Mouse (Mus musculus) thymus, postnatal 10 days (tissue): ENCODE data around the gene Cog8.

Experiments used
- DNase-seq, 2 experiments: peaks; one replicate each; pipeline ENCODE4 v3.0.0; 2021; ENCODE audit warnings: low spot score in 2 of 2

The Cog8 gene

DNA sequence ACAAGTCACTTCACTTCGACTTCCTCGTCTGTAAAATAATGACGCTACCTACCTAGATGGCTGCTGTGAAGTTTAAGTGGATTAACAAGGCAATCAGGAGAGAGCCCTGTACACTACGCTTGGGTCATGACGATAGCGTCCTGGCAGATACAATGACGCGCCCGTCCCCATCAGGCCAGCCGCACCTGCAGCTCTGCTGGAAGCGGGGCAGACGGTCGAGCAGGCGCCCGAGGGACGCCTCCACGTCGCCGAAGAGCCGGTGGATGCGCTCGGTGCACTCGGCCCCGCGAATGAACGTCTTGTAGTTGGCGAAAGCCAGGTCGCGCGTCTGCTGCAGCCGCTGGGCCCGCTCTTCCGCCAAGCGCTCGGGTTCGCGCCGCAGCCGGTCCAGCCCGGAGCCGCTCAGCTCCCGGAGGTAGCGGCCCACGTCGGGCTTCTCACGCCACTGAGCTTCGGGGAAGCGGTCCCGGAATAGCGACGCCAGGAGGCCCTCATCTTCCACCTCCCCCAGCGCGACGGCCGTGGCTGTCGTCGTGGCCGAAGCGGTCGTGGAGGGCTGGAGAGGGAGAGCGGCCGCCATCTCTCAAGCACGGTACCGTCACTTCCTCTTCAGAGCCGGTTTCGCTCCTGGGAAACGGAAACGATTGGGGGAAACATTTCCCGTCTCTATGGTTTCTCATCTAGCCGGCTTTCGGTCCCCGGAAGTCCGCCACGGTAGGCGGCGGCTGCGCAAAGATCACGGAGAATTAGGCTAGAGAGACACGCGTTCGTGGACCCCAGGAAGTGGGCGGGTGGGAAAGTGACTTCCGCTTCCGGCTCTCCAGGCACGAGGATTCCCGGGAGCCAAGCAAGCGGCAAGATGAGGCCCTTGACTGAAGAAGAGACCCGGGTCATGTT, at the start of gene Cog8, which contains the start of gene Nip7:
Gene Cog8, minus strand, starts transcription at position 614 of the 897 bp plus-strand sequence.
Gene Nip7, plus strand, starts transcription at position 802 of the 897 bp plus-strand sequence.
- DNase-seq: peak; percentile 89 to 90

DNA sequence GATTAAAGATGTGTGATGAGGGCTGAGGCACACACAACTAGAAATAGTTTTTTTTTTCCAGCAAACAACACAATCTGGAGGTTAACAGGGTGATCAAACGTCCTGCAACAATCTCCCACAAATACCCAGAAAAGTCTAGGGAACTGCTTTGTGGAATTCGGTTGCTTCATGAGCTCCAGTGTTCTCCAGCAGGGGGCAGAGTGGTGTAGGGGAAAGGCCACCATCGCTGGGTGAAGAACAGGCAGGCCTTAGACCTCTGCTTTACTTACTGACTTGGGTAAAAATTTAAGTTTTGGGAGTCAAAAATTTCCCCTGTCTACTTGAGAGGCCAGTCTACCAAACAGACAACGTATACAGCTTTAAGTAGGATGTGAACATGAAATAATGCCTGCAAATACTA, 48.1 kb upstream of the Cog8 start:
- peak; percentile 38 to 83 for DNase-seq

DNA sequence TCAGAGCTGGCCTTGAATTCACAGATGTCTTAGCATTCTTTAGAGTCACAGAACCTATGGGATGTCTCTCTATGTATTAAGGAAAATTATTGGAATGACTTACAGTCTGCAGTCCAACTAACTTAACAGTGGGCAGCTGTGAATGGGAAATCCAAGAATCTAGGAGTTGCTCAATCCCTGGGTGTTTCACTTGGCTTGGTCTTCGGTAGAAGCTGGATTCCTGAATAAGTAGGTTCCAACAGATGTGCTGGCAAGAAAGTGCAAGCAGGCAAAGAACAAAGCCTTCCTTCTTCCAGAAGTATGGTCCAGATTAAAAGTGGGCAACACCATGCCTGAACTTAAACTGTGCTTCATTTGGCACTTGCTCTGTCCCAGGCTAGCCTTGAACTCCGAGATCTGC, 44.1 kb upstream of the Cog8 start:
- DNase-seq: no peak

DNA sequence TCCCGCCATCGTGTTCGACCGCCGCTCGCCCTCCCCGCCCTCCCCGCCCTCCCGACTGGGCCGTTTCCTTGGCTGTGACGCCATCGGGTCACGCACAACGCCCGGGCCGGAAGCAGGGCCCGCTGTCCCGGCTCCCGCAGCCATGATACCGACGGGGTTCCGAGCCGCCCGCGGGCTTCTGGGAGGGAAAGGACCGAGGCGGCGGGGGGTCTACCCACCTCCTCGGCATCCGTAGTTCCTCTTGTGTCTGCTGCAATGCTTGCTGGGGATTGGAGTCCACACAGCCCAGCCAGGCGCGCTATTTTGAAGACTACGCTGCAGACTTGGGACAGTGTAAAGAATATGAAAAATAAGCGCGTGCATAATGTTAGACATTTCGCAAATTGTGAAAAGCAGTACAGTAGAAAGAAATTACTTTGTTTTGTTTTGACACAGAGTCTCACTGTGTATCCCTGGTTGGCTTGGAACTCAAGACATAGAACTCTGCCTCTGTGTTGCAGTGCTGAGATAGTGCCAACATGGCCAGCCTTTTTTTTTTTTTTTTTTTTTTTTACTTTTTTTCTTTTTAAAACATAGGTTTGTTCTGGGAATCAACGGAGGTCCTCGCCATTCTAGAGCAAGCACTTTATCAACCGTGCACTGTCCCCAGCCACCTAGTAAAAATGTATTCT, 40.0 kb upstream of the Cog8 start, which contains the start of gene Terf2:
Gene Terf2, minus strand, starts transcription at position 182 of the 671 bp plus-strand sequence.
- DNase-seq: peak; percentile 88 to 90

DNA sequence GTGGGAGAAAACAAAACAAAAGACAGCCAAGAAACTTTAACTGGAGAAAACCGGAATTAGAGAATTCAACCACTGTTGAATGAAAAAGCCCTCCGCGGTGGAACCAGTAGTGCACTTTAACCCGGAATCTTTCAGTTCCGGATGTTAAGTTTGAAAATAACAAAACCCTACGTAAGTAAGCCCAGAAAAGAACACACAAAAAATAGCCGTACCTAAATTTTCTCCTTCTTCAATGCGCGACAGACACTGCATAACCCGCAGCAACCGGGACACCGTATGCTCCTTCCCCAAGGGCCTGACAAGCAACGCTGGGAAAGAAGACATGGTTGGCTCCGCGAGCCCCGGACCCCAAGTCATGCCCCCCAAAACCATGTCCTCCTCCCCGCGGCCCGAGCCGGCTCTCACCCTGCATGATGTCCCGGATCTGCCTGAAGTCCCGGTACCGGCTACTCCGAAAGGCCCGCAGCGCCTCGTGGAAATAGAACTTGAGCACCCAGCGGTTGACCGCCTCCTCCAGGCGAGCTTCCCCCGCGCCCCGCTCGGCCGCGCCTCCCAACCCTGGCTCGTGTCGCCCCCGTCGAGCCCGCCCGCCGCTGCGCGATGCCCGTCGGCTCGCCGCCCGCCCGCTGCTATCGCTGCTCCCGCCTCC, 39.4 kb upstream of the Cog8 start:
- peak in 1 of 2 experiments; percentile 18 for DNase-seq

DNA sequence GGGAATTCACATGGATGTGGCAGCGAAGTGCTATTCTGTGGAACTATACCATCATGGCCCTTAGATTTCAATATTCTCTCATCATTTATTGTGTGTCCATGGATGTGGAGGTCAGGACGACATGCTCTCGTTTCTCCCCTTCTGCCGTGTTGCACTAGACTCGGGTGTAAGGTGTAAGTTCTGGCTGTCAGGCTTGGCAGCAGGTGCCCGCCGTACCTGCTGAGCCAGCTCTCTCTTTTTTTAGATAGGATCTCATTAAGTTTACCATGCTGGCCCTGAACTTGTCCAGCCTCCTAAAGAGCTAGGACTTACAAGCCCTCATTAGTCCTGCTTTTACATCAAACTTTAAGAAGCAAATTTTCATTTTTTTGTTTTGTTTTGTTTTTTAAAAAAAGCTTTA, 34.0 kb upstream of the Cog8 start:
- no peak for DNase-seq

DNA sequence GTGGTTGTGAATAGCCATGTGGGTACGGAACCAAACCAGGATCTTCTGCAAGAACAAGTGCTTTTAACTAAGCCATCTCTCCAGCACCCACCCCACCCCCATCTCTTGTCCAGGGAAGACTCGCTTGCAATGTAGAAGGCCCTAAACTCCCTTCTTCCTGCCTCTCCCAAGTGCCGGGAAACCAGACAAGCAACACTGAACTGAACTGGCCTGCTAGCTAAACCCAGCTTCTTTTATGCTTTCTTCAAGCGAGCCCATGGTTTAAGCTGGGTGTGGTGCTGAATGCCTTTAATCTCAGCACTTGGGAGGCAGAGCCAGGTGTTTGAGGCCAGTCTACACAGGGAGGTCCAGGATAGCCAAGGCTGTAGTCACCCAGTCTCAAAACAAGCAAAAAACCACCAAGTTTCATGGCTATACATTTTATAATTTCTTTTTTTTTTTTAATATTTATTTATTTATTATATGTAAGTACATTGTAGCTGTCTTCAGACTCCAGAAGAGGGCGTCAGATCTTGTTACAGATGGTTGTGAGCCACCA, 32.1 kb upstream of the Cog8 start:
- DNase-seq: no peak

DNA sequence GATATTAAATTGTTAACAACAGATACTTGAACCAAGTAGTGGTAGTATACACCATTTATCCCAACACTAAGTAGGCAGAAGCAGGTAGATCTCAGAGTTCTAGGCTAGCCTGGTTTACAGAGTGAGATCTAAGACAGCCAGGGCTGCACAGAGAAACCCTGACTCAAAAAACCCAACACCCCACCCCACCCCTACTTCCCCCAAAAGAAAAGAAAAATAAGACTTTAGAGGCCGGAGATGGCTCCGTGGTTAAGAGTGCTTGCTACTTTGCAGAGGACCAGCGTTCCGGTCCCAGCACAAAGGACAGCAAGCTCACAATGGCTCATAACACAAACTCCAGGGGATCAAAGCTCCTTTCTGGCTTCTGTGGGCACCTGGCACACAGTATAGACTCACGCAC, 29.5 kb upstream of the Cog8 start:
- DNase-seq: no peak

DNA sequence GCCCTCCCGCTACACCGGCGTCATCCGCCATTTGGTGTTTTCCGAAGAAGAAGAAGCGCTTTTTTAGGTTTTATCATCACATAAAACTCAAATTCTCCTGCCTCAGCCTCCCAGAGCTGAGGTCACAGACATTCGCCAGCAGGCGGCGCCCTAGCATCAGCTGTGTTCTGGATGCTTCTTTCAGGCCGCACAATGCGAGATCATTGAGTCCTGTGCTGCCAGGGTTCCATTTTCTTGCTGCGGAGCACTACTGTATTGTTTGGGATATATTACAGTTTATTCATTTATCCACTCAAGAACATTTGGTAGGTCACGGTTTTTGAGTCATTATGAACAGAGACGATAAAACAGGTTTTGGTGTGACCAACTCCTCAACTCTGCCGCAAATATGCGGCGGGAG, 28.9 kb upstream of the Cog8 start:
- DNase-seq: peak in 1 of 2 experiments; percentile 23

DNA sequence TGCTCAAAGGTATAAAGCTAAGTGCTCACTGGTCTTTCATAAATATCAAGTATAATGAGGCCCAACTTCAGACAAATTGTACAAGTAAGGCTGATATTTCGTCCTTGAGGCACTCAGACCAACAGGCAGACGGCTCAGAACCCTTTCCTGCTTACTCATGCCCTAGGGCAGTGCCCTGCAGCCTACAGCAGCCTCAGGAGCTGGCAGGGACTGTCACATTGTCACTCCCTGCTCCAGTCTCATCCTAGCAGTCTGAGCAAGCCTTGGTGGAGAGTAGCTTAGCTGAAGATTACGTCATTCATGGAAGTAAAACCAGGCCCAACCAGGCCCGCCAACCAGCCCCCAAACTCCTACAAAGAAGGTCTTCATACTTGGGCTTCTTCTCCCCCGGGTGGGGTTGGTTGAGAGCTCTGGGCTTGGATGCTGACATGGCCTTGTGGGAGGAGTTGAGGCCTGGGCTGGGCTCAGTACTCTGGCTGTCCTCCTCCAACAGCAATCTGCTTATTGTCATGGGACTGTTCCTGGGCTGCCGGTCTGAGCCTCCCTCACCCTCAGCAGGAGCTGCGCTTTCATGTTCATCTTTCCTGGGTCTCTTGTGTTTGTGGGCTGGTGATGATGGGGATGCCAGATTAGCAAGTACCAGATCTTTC, 19.9 kb upstream of the Cog8 start:
- no peak for DNase-seq

DNA sequence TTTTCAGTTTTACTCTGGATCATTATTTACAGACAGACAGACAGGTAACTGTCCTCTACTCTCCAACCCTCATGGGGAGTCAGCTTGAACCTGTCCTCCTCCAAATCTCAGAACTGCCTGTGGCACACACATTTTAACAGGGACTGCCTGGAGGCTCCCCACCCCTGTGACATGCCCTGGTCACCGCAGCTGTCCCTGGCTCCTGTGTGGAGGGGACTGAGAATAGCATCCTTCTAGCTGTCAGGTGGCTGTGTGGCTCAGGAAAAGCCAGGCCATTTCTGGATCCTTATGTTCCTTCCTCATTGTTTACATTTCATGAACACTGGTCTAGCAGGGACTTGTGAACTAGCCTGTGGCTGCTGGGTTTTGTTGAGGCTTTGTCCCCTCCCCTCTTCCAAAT, 17.6 kb upstream of the Cog8 start:
- no peak for DNase-seq

DNA sequence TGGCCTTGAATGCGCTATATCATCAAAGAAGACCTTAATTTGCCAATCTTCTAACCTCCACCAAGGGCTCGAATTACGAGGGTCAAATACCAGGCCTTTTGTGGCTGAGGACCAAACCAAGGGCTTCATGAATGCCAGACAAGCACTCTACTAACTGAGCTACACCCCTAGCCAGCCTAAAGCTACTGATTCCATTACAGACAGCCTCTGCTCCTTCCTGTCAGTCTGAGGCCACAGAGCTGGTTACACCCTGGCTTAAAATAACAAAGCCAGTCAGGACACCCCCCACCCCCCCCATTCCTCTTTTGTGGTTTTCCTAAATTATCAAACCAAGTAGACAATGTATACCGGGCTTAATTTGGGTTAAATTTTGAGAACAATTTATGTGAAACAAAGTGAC, 17.2 kb upstream of the Cog8 start:
- no peak for DNase-seq

DNA sequence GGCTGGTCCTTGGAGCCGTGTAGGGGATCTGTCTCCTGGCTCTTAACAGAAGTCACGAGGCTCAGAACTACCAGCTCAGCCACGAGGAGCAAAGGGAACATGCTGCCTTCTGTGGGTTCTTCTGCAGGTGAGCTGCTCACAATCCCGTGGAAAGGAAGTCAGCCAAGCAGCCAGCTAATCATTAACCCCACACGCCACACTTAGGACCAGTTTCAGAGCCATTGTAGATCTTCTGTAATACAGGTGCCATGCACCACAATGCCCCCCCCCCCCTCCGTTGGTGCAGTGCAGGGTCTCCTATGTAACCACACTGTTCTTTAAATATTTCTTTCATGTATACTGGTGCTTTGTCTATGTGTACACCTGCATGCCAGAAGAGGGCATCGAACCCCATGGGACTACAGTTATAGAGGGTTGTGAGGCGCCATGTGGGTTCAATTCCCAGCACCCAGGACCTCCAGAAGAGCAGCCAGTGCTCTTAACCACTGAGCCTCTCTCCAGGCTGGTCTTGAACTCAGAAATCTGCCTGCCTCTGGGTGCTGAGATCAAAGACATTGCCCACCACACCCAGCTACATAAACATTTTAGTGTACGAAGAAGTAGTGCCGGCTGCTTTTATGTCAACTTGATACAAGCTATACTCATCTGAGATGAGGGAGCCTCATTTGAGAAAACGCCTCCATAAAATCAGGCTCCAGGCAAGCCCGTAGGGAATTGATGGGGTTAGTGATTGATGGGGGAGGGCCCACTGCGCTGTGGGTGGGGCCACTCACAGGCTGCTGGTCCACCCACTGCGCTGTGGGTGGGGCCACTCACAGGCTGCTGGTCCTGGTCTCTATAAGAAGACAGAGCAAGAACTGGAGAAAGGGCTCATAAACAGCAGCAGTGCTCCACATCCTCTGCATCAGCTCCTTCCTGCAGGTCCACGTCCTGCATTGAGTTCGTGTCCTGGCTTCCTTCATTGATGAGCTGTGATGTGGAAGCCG, 9.3 kb upstream of the Cog8 start, which contains the start of gene Tmed6:
Gene Tmed6, minus strand, starts transcription at position 134 of the 986 bp plus-strand sequence.
- no peak for DNase-seq

DNA sequence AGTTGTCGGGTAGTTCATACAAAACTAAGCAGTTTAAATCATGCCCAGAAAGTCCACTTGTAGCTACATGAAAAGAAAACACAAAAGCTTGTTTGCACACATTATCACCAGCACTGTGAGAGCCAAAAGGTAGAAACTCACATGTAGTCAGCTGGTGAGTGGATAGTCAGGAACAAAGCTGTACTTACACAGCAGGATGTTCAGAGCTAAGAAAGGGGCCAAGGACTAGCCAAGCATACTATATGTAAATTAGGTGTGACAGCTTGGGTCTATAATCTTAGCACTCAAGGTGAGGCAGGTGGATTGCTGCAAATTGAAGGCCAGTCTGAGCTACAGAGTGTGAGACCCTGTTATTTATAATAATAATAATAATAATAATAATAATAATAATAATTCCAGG, 6.1 kb upstream of the Cog8 start:
- DNase-seq: no peak

DNA sequence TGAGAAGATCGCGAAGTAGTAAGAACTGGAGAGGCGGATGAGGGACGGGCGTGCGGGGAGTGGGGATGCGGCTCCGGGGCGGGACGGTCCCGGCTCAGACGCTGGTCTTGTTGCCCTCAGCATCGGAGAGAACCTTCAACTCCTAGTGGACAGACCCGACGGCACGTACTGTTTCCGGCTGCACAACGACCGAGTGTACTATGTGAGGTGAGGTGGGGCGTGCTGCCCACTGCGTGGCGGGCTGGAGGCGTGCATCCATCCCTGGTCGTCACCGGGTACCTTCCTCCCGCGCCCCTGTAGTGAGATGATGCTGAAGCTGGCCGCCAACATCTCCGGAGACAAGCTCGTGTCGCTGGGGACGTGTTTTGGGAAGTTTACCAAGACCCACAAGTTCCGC, 482 bp upstream of the Cog8 start:
- no peak for DNase-seq

DNA sequence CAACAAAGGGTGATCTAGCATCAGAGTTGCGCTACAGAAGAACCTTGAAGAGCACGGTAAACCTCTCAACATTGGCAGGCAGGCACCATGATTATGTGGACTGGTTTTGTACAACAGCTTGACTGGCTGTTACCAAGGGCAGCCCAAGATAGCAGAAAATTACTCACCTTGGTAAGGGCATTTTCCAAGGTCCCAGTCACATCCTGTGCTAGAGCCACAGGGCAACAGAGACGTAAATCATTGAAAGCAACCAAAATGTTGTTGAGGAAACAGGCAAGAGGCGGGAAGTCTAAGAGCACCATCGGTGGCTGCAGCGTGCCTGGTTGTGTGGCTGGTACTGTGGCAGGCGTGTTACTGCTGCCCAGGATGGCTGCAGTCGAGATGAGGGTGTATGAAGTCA, 4.4 kb downstream of the Cog8 start:
- no peak for DNase-seq

DNA sequence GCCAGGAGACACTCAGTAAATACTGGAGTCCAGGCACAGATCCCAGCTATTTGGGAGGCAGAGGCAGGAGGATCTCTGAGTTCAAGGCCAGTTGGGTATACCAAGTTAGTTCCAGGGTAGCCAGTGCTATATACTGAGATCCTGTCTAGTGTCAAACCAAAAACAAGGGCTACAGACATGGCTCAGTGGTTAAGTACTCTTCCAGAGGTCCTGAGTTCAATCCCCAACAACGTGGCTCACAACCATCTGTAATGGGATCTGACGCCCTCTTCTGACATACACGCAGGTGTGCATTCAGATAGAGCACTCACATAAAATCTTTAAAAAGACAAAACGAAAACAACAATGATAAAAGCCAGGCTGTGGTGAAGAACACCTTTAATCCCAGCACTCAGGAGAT, 7.0 kb downstream of the Cog8 start:
- no peak for DNase-seq

DNA sequence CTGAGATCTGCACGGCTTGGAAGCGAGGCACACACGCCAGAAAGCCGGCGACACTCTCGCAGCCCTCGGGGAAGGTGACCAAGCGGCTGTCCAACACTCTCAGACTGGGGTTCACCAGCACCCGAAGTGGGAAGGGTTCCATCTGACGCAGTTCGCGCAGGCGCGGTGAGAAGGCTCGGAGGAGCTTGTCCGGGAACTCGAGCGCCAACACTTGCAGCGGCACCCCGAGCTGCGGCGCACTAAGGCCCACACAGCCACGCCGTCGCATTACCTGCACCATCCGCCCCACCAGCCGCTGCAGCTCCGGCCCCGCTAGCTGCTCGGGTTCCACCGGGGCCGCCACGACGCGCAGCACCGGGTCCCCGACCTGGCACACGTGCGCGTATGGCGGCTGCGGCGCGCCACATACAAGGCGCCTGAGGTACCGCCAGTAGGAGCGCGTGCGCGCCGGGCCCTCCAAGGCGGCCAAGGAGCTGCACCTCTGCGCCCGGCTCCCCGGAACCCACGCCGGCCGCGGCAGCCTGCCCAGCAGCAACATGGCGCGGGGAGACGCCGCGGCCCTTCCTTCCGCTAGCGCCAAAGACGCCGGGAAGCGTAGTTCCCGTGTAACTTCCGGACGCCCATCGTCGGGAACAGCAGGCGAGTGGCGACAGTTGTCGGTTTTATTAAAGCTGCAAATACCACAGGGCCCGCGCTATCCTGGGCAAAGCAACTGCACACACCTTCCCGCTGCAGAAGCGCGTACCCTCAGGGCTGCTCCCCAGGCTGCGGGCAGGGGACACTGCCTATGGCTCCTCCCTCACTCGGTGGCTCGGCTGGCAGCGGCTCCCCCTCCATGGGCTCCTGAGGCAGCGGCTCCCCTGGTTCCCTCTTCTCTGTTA, 8.2 kb downstream of the Cog8 start, which contains the start of gene Pdf:
Gene Pdf, minus strand, starts transcription at position 554 of the 881 bp plus-strand sequence.
- DNase-seq: peak; percentile 67 to 76

DNA sequence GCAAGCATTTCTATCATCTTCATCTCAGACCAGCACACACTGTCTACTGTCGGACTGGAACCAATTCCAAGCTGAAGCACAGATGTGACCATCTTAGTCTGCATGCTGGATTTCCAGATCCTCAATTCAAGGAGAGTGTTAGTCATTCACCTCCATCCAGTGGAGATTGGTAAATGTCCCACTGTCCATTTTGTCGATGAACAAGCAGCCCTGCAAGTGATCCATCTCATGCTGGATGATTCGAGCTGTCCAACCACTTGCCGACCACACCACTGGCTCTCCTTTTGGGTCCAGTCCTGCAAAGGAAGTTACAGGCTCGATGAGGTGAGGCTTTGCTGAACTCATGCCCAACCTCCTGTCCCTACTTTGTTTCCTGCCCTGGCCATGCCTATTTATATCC, 9.5 kb downstream of the Cog8 start:
- no peak for DNase-seq
